Mouse (Mus musculus) liver, postnatal 0 days (tissue): ENCODE results near the gene Polr3f. TPM values are rescaled to one million over a fixed set of nuclear protein-coding genes. Genes with fewer than 3 reads are reported as not detected.

Experiments
- ATAC-seq: fragments of 200-750 bp; cut with Nextera tagmentation; 2 replicates; pipeline ENCODE4 v1.8.0; 2017; ENCODE audit warnings: mild to moderate bottlenecking, moderate library complexity
- DNase-seq: peaks from one replicate; pipeline ENCODE4 v3.0.0-alpha.2; 2016
- H3K27ac ChIP-seq: fragments of 300-500 bp; sonication (generic); 2 replicates; pipeline ENCODE4 v1.5.1; 2014; ENCODE audit warnings: antibody characterized with exemption, moderate library complexity, mild to moderate bottlenecking, low read depth
- H3K27me3 ChIP-seq: fragments of 300-500 bp; sonication (generic); 2 replicates; pipeline ENCODE4 v1.6.1; 2014; ENCODE audit warnings: low read length, control low read depth, mixed read lengths; ENCODE audit not compliant: insufficient read depth
- H3K36me3 ChIP-seq: fragments of 300-500 bp; sonication (generic); replicated peaks from 2 replicates; pipeline ENCODE4 v1.6.1; 2014; ENCODE audit warnings: mild to moderate bottlenecking, control low read depth, low read length, moderate library complexity, mixed read lengths; ENCODE audit not compliant: insufficient read depth
- H3K4me1 ChIP-seq: fragments of 300-500 bp; sonication (generic); 2 replicates; pipeline ENCODE4 v1.6.1; 2014; ENCODE audit warnings: antibody characterized with exemption, mild to moderate bottlenecking, control low read depth; ENCODE audit not compliant: insufficient read depth
- H3K4me2 ChIP-seq: fragments of 300-500 bp; sonication (generic); 2 replicates; pipeline ENCODE4 v1.6.1; 2014; ENCODE audit warnings: low read depth, mild to moderate bottlenecking, low read length, moderate library complexity, mixed read lengths
- H3K4me3 ChIP-seq: fragments of 300-500 bp; sonication (generic); 2 replicates; pipeline ENCODE4 v1.5.1; 2014; ENCODE audit warnings: low read depth, low read length
- H3K9ac ChIP-seq: fragments of 300-500 bp; sonication (generic); replicated peaks from 2 replicates; pipeline ENCODE4 v1.6.1; 2014; ENCODE audit warnings: mild to moderate bottlenecking, moderate library complexity
- H3K9me3 ChIP-seq: fragments of 300-500 bp; sonication (generic); 2 replicates; pipeline ENCODE4 v1.6.1; 2016; ENCODE audit warnings: mild to moderate bottlenecking, control low read depth, low read length, mixed read lengths
- CTCF ChIP-seq: sonication (generic); IDR thresholded peaks from 2 replicates; pipeline ENCODE4 v1.5.1; 2016; ENCODE audit warnings: antibody characterized with exemption, low read depth
- EP300 ChIP-seq: IDR thresholded peaks from 2 replicates; pipeline ENCODE4 v1.6.1; 2016; ENCODE audit warnings: antibody characterized with exemption, low read depth, mild to moderate bottlenecking
- WGBS: fragments of 180-500 bp; shearing (Covaris S2); extraction: QIAGEN DNeasy Blood & Tissue Kit; methylation state at CpG from one replicate; pipeline ENCODE4 v1.1.7; 2014; ENCODE audit not compliant: insufficient replicate concordance; 5-methylcytosine and 5-hydroxymethylcytosine counted together
- polyA plus RNA-seq: library from polyadenylated mRNA; unstranded; fragments of >200 nt; fragmentation: Nextera tagmentation; extraction: Ambion mirVana; gene quantifications from 2 replicates; pipeline ENCODE4 v1.2.1, GENCODE M21; 2015

The Polr3f gene
- polyA plus RNA-seq, 1 experiment from 2014 or later: 5.9 TPM

DNA sequence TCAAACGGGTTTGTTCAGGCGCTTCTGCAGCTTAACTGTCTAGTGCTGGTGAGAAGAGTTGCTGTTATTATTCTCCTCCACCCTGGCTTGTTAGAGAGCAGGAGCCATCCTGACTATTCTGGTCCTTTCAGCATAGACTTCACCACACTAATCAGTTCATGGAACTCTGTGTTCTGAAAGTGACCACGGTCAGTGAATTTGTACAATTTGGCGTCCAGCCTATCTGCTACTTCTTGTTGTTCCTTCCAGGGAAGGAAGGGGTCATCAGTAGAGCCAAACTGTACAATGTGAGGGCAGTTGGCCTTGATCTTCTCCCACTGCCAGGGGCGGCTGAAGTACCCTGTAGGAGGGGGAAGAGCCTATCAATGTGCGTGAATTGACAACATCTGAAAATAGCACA is 16.2 kb downstream of the Polr3f start:
- no peak for TF ChIP-seq CTCF
- no peak for TF ChIP-seq EP300
- no peaks in the 10 kb centered on the region for H3K4me1 ChIP-seq
- no peak for DNase-seq
- no peak overlapping the region for H3K4me2 ChIP-seq
- H3K27ac ChIP-seq: peak overlapping the region; percentile 44; the same call in 1 of the 2 replicates
- no peaks in the 10 kb centered on the region for H3K27me3 ChIP-seq
- H3K36me3 ChIP-seq: peaks cover 30% of the 10 kb centered on the region
- no peak overlapping the region for H3K9ac ChIP-seq
- ATAC-seq: no peak
- H3K9me3 ChIP-seq: no peaks in the 10 kb centered on the region
- H3K4me3 ChIP-seq: no peak overlapping the region
- WGBS: 70% methylated on average over 6 of the region's 6 CpGs

DNA sequence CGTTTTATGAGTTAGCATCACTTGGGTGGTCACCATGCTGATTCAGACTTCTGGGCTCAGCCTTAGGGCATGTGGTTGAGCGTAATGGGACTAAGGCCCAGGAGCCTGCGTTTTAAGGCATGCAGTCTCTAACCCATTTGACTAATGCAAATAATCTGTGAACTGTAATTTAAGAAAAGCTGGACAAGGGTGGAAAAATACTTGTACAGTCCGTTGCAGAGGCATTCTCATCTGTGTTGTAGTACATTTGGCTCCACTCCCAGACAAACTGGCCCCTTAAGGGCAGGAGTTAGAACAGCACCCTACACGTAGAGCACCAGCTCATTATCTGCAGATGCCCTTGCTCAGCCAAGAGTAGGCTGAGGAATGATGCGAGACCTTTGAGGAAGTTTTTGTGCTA is 17.1 kb downstream of the Polr3f start:
- TF ChIP-seq EP300 (no peak), CTCF (no peak)
- WGBS: 73% methylated on average over 6 of the region's 6 CpGs
- H3K9ac ChIP-seq: no peak overlapping the region
- no peak for DNase-seq
- H3K27me3 ChIP-seq: no peaks in the 10 kb centered on the region
- no peaks in the 10 kb centered on the region for H3K4me1 ChIP-seq
- H3K36me3 ChIP-seq: peaks cover 21% of the 10 kb centered on the region
- no peak for ATAC-seq
- no peak overlapping the region for H3K4me2 ChIP-seq
- H3K9me3 ChIP-seq: no peaks in the 10 kb centered on the region
- H3K4me3 ChIP-seq: no peak overlapping the region
- H3K27ac ChIP-seq: no peak overlapping the region

DNA sequence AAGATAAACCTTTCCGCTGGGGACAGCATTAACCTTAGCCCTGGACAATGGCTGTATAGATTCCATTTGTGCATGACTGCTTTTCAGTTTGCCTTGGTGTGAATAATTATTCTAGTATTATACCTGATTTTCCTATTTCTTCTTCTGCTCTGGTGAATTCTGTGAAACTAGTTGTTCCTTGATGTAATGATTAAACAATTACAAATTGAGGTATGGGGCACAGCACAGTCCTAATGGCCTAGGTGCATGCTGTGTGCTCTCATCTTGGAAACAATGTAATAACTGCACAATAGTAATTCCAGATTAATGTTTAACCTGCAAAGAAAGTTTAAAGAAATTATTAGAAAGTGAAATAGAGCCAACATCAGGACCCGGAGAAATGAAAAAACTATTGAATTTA is 17.5 kb downstream of the Polr3f start:
- no peaks in the 10 kb centered on the region for H3K27me3 ChIP-seq
- no peak overlapping the region for H3K27ac ChIP-seq
- TF ChIP-seq EP300 (no peak), CTCF (no peak)
- ATAC-seq (no peak), DNase-seq (no peak)
- no peak overlapping the region for H3K4me3 ChIP-seq
- H3K4me2 ChIP-seq: no peak overlapping the region
- peaks cover 17% of the 10 kb centered on the region for H3K36me3 ChIP-seq
- WGBS: 79% methylated on average over 2 of the region's 2 CpGs
- no peak overlapping the region for H3K9ac ChIP-seq
- H3K9me3 ChIP-seq: no peaks in the 10 kb centered on the region
- H3K4me1 ChIP-seq: no peaks in the 10 kb centered on the region

GRCm38 (mm10) chr2:144545481-144545880 is 18.0 kb downstream of the Polr3f start:
- Histone ChIP-seq H3K9me3 (no peaks in the 10 kb centered on the region), H3K4me2 (no peak overlapping the region), H3K9ac (no peak overlapping the region), H3K27me3 (no peaks in the 10 kb centered on the region), H3K4me1 (peaks cover under 1% of the 10 kb centered on the region; the same call in 1 of the 2 replicates), H3K36me3 (peaks cover 16% of the 10 kb centered on the region), H3K4me3 (no peak overlapping the region), H3K27ac (no peak overlapping the region)
- ATAC-seq (no peak), DNase-seq (no peak)
- 41% methylated on average over 1 of the region's 1 CpGs for WGBS
- no peak for TF ChIP-seq CTCF
- no peak for TF ChIP-seq EP300

DNA sequence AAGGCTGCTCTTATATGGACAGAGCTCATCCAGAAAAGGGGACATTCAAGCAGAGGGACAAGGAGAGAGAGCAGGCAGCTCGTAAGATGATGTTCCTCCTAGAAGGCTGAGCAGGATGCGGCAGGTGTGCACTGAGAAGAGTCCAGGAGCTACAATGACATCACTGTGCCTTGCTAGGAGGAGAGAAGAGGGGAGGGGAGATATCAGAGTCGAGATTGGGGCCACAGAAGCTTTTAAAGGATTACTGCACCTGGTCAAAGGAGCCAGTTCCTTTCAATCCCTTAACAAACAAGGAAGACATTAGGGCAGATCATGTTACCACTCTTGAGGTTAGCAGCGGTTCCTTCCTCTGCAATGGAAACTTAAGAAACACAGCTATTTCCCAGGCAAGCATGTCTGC is 20.0 kb downstream of the Polr3f start:
- Histone ChIP-seq H3K27me3 (no peaks in the 10 kb centered on the region), H3K36me3 (peaks cover 5% of the 10 kb centered on the region), H3K9me3 (no peaks in the 10 kb centered on the region), H3K9ac (no peak overlapping the region), H3K4me3 (no peak overlapping the region), H3K4me1 (peaks cover 2% of the 10 kb centered on the region; the same call in 1 of the 2 replicates), H3K4me2 (no peak overlapping the region), H3K27ac (no peak overlapping the region)
- no peak for DNase-seq
- WGBS: 69% methylated on average over 4 of the region's 4 CpGs
- ATAC-seq: no peak
- TF ChIP-seq EP300 (no peak), CTCF (no peak)

DNA sequence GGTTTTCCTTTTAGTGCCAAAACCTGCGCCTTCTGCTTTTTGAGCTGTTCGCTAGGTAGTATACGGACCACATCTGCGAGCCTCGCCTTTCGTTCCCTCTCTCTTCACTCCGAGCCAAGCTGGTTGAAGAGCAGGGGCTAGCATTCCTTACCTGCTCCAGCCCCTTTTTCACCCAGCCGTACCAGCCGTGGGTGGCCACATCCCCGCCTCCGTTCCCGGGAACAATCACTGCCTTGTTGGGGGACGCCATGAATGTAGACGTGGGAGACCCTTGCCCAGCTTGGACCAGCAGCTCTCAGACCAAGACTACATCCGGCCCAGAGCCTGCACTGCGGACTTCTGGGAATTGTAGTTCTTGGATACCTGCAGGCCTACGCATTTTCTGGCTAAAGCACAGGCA is 23.0 kb downstream of the Polr3f start, which contains the start of gene Rbbp9:
Gene Rbbp9 (minus strand): TSS at position 341 of the 400 bp plus-strand sequence.
- under 1% methylated on average over 17 of the region's 17 CpGs for WGBS
- peak; percentile 82 for ATAC-seq
- 0 out of 2 replicates have a peak within 1 kb of the TSS, but pooled peaks have one; percentile 16 for H3K27ac ChIP-seq

More for the DNA sequence above, 23.0 kb downstream of the Polr3f start, which contains the start of gene Rbbp9:
- DNase-seq: peak; percentile 56
- Histone ChIP-seq H3K27me3 (no peaks in the 10 kb centered on the region), H3K4me3 (peak within 1 kb of the TSS; percentile 78), H3K9ac (peak within 1 kb of the TSS; percentile 81), H3K4me1 (peaks cover 6% of the 10 kb centered on the region), H3K9me3 (no peaks in the 10 kb centered on the region), H3K36me3 (no peaks in the 10 kb centered on the region), H3K4me2 (peak within 1 kb of the TSS; percentile 89)
- no peak for TF ChIP-seq CTCF
- no peak for TF ChIP-seq EP300
